ENCODE assay signal across 9 mouse cellular contexts in the genomic region with DNA sequence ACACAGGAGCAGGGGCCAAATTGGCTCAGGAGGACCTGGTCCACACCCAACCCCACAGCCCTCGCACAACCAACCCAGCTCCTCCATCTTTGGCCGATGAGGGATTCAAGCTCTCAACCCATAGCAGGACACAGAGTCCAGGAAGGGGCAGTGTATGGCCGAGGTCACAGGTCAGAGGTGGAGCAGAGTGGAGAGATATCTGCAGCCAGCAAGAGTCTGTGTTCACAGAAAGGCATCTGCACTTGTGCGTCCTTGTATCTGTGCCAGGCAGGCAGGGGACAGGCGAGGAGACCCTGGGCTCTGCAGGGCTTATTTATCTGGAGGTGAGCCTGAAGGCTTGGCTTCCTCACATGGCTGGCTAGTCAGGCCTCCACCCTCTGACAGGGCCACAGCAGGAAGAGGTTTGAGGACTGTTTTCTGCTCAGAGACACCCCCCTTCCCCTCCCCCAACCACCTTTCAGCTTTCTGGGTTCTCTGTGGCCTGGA. TPM values are rescaled to one million over a fixed set of nuclear protein-coding genes. Genes with fewer than 3 reads are reported as not detected.
DNase-seq lines count a peak whose midpoint lies in the region; ATAC-seq and TF ChIP-seq lines count a peak whose summit lies in the region.
"Had no signal": no experiment of that assay in that cellular context is flagged by ENCODE, and none has a peak within 500 bp of the region (broad histone marks: within the 10 kb centered on the region; RNA-seq: fewer than 3 reads in every experiment).

No protein-coding gene starts in this region.

- no peak overlapping the region for H3K4me2 ChIP-seq in midbrain, embryonic 11.5 days
- H3K4me2 ChIP-seq in midbrain, postnatal 0 days (ENCODE audit: low read depth, low read length, poor library complexity, severe bottlenecking), result no peak overlapping the region
- no peak overlapping the region for H3K4me2 ChIP-seq in intestine, postnatal 0 days (replicated peaks; ENCODE audit: low read depth)
- H3K4me2 ChIP-seq: hindbrain, embryonic 15.5 days; liver, embryonic 13.5 days had no signal

- intact Hi-C loops in heart, postnatal 36 days (cut with DNase I), result loop anchor here (5.0 kb wide), 1 partner anchor 33 kb away; no protein-coding TSS in a partner anchor

- peaks cover 20% of the 10 kb centered on the region for H3K4me1 ChIP-seq in midbrain, embryonic 11.5 days (ENCODE audit: control insufficient read depth, insufficient read depth, low read length)
- no peaks in the 10 kb centered on the region for H3K4me1 ChIP-seq in midbrain, postnatal 0 days (ENCODE audit: insufficient read depth, low read length)
- no peaks in the 10 kb centered on the region for H3K4me1 ChIP-seq in intestine, postnatal 0 days (replicated peaks; ENCODE audit: control insufficient read depth, insufficient read depth, low read length)

- peak; percentile 67 for DNase-seq in midbrain, embryonic 11.5 days (ENCODE audit: low spot score, missing footprints)
- no peak for DNase-seq in midbrain, postnatal 0 days (ENCODE audit: low spot score)
- DNase-seq in heart, postnatal 36 days, result peak; percentile 57 to 67
- no peak for DNase-seq in urinary bladder, adult 18-20 months (ENCODE audit: low spot score in 2 of 2)
- DNase-seq: liver, embryonic 13.5 days had no signal

- H3K27me3 ChIP-seq in midbrain, embryonic 11.5 days (ENCODE audit: control insufficient read depth, insufficient read depth, low read length), result no peaks in the 10 kb centered on the region
- no peaks in the 10 kb centered on the region for H3K27me3 ChIP-seq in midbrain, postnatal 0 days (ENCODE audit: insufficient read depth, low read length)
- H3K27me3 ChIP-seq in intestine, postnatal 0 days (replicated peaks; ENCODE audit: control insufficient read depth, insufficient read depth, low read length), result no peaks in the 10 kb centered on the region
- H3K27me3 ChIP-seq: hindbrain, embryonic 15.5 days had no signal

- no peaks in the 10 kb centered on the region for H3K9me3 ChIP-seq in midbrain, embryonic 11.5 days (ENCODE audit: control insufficient read depth, low read length)
- no peaks in the 10 kb centered on the region for H3K9me3 ChIP-seq in midbrain, postnatal 0 days (ENCODE audit: low read length)
- H3K9me3 ChIP-seq in intestine, postnatal 0 days (ENCODE audit: control insufficient read depth), result no peaks in the 10 kb centered on the region
- H3K9me3 ChIP-seq: hindbrain, embryonic 15.5 days; liver, embryonic 13.5 days had no signal

- no peak overlapping the region for H3K27ac ChIP-seq in midbrain, embryonic 11.5 days (ENCODE audit: low read depth, low read length)
- H3K27ac ChIP-seq in midbrain, postnatal 0 days (ENCODE audit: low read depth, low read length), result no peak overlapping the region
- no peak overlapping the region for H3K27ac ChIP-seq in intestine, postnatal 0 days (ENCODE audit: low read depth, low read length)
- H3K27ac ChIP-seq: hindbrain, embryonic 15.5 days; liver, embryonic 13.5 days had no signal

- no peaks in the 10 kb centered on the region for H3K36me3 ChIP-seq in midbrain, embryonic 11.5 days (ENCODE audit: control insufficient read depth, insufficient read depth, low read length)
- no peaks in the 10 kb centered on the region for H3K36me3 ChIP-seq in midbrain, postnatal 0 days (ENCODE audit: insufficient read depth, low read length)
- H3K36me3 ChIP-seq in intestine, postnatal 0 days (ENCODE audit: control insufficient read depth, insufficient read depth), result no peaks in the 10 kb centered on the region
- H3K36me3 ChIP-seq: hindbrain, embryonic 15.5 days; liver, embryonic 13.5 days had no signal

- whole genome bisulfite sequencing in midbrain, embryonic 11.5 days, result 73% methylated on average over 5 of the region's 5 CpGs
- WGBS in midbrain, postnatal 0 days, result 75% methylated on average over 5 of the region's 5 CpGs
- 51% methylated on average over 5 of the region's 5 CpGs for WGBS in intestine, postnatal 0 days

- no peak for TF ChIP-seq CTCF in midbrain, postnatal 0 days (IDR thresholded peaks at IDR 0.05)
- TF ChIP-seq CTCF in intestine, postnatal 0 days (IDR thresholded peaks at IDR 0.05; ENCODE audit: low read depth), result no peak

- no peak overlapping the region for H3K9ac ChIP-seq in midbrain, embryonic 11.5 days (ENCODE audit: low read length)
- no peak overlapping the region for H3K9ac ChIP-seq in midbrain, postnatal 0 days (replicated peaks; ENCODE audit: low read length, poor library complexity, severe bottlenecking)
- H3K9ac ChIP-seq in intestine, postnatal 0 days (ENCODE audit: low read depth, low read length), result no peak overlapping the region
- H3K9ac ChIP-seq: hindbrain, embryonic 15.5 days; liver, embryonic 13.5 days had no signal

- no peak for ATAC-seq in midbrain, embryonic 11.5 days (ENCODE audit: low FRiP score)
- ATAC-seq in midbrain, postnatal 0 days (ENCODE audit: low FRiP score), result no peak
- ATAC-seq in common myeloid progenitor, adult 5-6 weeks (replicated peaks; ENCODE audit: low read depth, poor library complexity, severe bottlenecking), result peak; percentile 31; the same call in 1 of the 2 replicates
- ATAC-seq in neutrophil, adult 5-6 weeks (ENCODE audit: extremely low read depth, insufficient number of reproducible peaks, low FRiP score, poor library complexity, severe bottlenecking), result peak; percentile 78
- ATAC-seq in intestine, postnatal 0 days, result no peak

- no peak overlapping the region for H3K4me3 ChIP-seq in midbrain, embryonic 11.5 days (ENCODE audit: low read depth, low read length)
- no peak overlapping the region for H3K4me3 ChIP-seq in midbrain, postnatal 0 days (ENCODE audit: low read depth, low read length)
- no peak overlapping the region for H3K4me3 ChIP-seq in intestine, postnatal 0 days (ENCODE audit: low read depth, low read length)
- H3K4me3 ChIP-seq: hindbrain, embryonic 15.5 days; liver, embryonic 13.5 days had no signal

RNA-seq across cellular contexts. Expression of gene Grifin, which starts 10.6 kb away (rescaled TPM):
- polyA plus RNA-seq in midbrain, embryonic 11.5 days (2014; fragmentation: Nextera tagmentation; extraction: Ambion mirVana), result 0.39 TPM in 1 of 2 replicates, not detected in the other
- total RNA-seq in midbrain, postnatal 0 days (2014; rRNA removed), result not detected in 2 replicates
- 0.39 TPM in 1 of 2 replicates, not detected in the other for polyA plus RNA-seq in midbrain, postnatal 0 days (2015; fragmentation: Nextera tagmentation; extraction: Ambion mirVana)
- total RNA-seq in common myeloid progenitor, adult 5-6 weeks (2017), result not detected in 2 replicates
- total RNA-seq in heart, postnatal 36 days (2021), result not detected
- total RNA-seq in neutrophil, adult 5-6 weeks (2017), result 0.86 TPM in 1 of 2 replicates, not detected in the other
- polyA plus RNA-seq in intestine, postnatal 0 days (2015; fragmentation: Nextera tagmentation; extraction: Ambion mirVana), result 1.1 and 1.5 TPM in 2 replicates
- polyA plus RNA-seq: hindbrain, embryonic 15.5 days had no signal

RNA-seq across cellular contexts. Expression of gene Lfng, which starts 31.7 kb away (rescaled TPM):
- 38.3 and 40.5 TPM in 2 replicates for polyA plus RNA-seq in midbrain, embryonic 11.5 days (2014; fragmentation: Nextera tagmentation; extraction: Ambion mirVana)
- total RNA-seq in midbrain, postnatal 0 days (2014; rRNA removed), result 55.6 and 56.6 TPM in 2 replicates
- polyA plus RNA-seq in midbrain, postnatal 0 days (2015; fragmentation: Nextera tagmentation; extraction: Ambion mirVana), result 20.1 and 22.5 TPM in 2 replicates
- 23.8 and 41.0 TPM in 2 replicates for total RNA-seq in common myeloid progenitor, adult 5-6 weeks (2017)
- total RNA-seq in heart, postnatal 36 days (2021), result 1 to 10 TPM; 7.2 to 9.1 TPM
- total RNA-seq in neutrophil, adult 5-6 weeks (2017), result 229 and 273 TPM in 2 replicates
- 7.1 and 7.3 TPM in 2 replicates for polyA plus RNA-seq in intestine, postnatal 0 days (2015; fragmentation: Nextera tagmentation; extraction: Ambion mirVana)

Comparison
In these comparisons a context has a peak if more than half of its experiments do, and no peak if none do; other contexts are left out.
1. DNase-seq: peak in midbrain, embryonic 11.5 days (single experiment) and heart, postnatal 36 days (2 of 2); none in midbrain, postnatal 0 days (single experiment) and urinary bladder, adult 18-20 months (0 of 2).
2. ATAC-seq: peak in common myeloid progenitor, adult 5-6 weeks (single experiment) and neutrophil, adult 5-6 weeks (single experiment); none in midbrain, embryonic 11.5 days (single experiment), midbrain, postnatal 0 days (single experiment) and intestine, postnatal 0 days (single experiment).